8 mouse cellular contexts compared by ENCODE assay signal in the genomic region with DNA sequence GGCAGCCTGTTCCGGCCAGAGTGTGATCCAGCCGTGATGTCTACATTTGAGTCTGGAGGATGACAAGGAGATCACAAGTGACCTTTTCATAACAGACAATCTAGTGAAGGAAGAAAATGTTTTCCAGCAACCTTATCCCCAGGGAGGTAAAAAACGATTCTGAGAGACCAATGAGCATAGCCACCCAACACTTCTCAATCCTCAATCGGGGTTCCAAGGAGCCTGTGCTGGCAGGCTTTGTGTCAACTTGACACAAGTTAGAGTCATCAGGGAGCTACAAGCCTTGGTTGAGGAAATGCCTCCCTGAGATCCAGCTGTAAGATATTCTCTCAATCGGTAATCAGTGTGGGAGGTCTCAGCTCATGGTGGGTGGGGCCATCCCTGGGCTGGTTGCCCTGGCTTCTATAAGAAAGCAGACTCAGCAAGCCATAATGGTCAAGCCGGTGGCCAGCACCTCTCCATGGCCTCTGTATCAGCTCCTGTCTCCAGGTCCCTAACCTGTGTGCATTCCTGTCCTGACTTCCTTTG. TPM values are rescaled to one million over a fixed set of nuclear protein-coding genes. Genes with fewer than 3 reads are reported as not detected.
DNase-seq lines count a peak whose midpoint lies in the region; ATAC-seq lines count a peak whose summit lies in the region.

Gene Rph3al, minus strand, starts transcription at position 51 of the 528 bp plus-strand sequence.

- peak within 1 kb of the TSS; percentile 47 for H3K27ac ChIP-seq in forebrain, embryonic 15.5 days (replicated peaks)

- H3K4me3 ChIP-seq in forebrain, embryonic 15.5 days: no peak within 1 kb of the TSS

- peaks cover 8% of the 10 kb centered on the region for H3K4me1 ChIP-seq in forebrain, embryonic 15.5 days

- H3K27me3 ChIP-seq in forebrain, embryonic 15.5 days: no peaks in the 10 kb centered on the region

- peak; percentile 30 for DNase-seq in gastrocnemius, adult 18-20 months (ENCODE audit: low spot score)
- no peak for DNase-seq in gastrocnemius, postnatal 14 days
- peak; percentile 46 for DNase-seq in kidney, adult 11 months
- DNase-seq in lung, postnatal 25 days (ENCODE audit: low spot score): peak; percentile 31
- DNase-seq in layer of hippocampus, postnatal 36 days: no peak
- no peak for DNase-seq in testis, postnatal 10 days (ENCODE audit: low spot score)
- DNase-seq in left cerebral cortex, postnatal 25 days (ENCODE audit: low spot score in 2 of 2): no peak

- H3K9me3 ChIP-seq in forebrain, embryonic 15.5 days: no peaks in the 10 kb centered on the region

- H3K36me3 ChIP-seq in forebrain, embryonic 15.5 days: no peaks in the 10 kb centered on the region

- WGBS in forebrain, embryonic 15.5 days: 73% methylated on average over 6 of the region's 6 CpGs

- H3K4me2 ChIP-seq in forebrain, embryonic 15.5 days (replicated peaks): no peak within 1 kb of the TSS

- H3K9ac ChIP-seq in forebrain, embryonic 15.5 days (replicated peaks): no peak within 1 kb of the TSS

- intact Hi-C loops in gastrocnemius, postnatal 14 days (cut with DNase I; ENCODE audit: low total_unique reads): no loop called here
- intact Hi-C loops in left cerebral cortex, postnatal 25 days (cut with DNase I): no loop called here

- no peak for ATAC-seq in forebrain, embryonic 15.5 days (replicated peaks)

RNA-seq across cellular contexts. Expression of gene Rph3al, which starts in this region (rescaled TPM):
- total RNA-seq in gastrocnemius, adult 18-20 months (2021): 10 to 100 TPM; 14.2 to 14.9 TPM
- total RNA-seq in gastrocnemius, postnatal 14 days (2021): 1 to 10 TPM; 3.9 to 5.6 TPM
- polyA plus RNA-seq in forebrain, embryonic 15.5 days (2015; fragmentation: Nextera tagmentation; extraction: Ambion mirVana): 1.1 and 1.5 TPM in 2 replicates
- total RNA-seq in layer of hippocampus, postnatal 36 days (2021): 1 to 10 TPM; 6.6 to 8.6 TPM
- total RNA-seq in left cerebral cortex, postnatal 25 days (2021): 1 to 10 TPM; 2.3 to 3.0 TPM

Comparison
In these comparisons a context has a peak if more than half of its experiments do, and no peak if none do; other contexts are left out.
1. DNase-seq: peak in gastrocnemius, adult 18-20 months (single experiment), kidney, adult 11 months (single experiment) and lung, postnatal 25 days (single experiment); none in gastrocnemius, postnatal 14 days (single experiment), layer of hippocampus, postnatal 36 days (0 of 2), testis, postnatal 10 days (single experiment) and left cerebral cortex, postnatal 25 days (0 of 2).